Comparison of ENCODE assay signal across 18 mouse cellular contexts in the genomic region with DNA sequence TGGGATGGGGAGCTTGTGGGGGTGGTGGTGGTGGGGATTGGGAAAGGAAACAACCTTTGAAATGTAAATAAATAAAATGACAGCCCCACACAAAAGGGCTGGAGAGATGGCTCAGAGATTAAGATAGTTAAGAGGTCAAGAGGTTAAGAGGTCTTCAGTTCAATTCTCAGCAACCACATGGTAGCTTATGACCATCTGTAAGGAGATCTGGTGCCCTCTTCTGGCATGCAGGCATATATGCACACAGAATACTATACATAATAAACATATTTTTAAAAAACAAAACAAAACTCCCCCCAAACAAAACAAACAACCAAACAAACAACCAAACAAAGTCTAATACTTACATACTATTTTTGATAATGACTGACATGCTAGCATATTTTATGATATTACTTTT.
A peak's percentile ranks its signal among the peaks of the same experiment; 100 is the strongest.
DNase-seq lines count a peak whose midpoint lies in the region; ATAC-seq and TF ChIP-seq lines count a peak whose summit lies in the region.
"Had no signal": no experiment of that assay in that cellular context is flagged by ENCODE, and none has a peak within 500 bp of the region (broad histone marks: within the 10 kb centered on the region; RNA-seq: fewer than 3 reads in every experiment).

No protein-coding gene starts in this region.

- TF ChIP-seq POLR2A in MEL (IDR thresholded peaks at IDR 0.05; ENCODE audit: control insufficient read depth in 1 of 2, insufficient read depth in 1 of 2, low read depth in 1 of 2, low read length in 2 of 2, poor library complexity in 1 of 2), result no peak

- H3K27ac ChIP-seq in gastrocnemius, adult 2 months, result no peak overlapping the region
- no peak overlapping the region for H3K27ac ChIP-seq in lung, embryonic 14.5 days (ENCODE audit: low read depth)
- no peak overlapping the region for H3K27ac ChIP-seq in MEL (ENCODE audit: control insufficient read depth, low read depth, low read length)
- H3K27ac ChIP-seq: embryonic facial prominence, embryonic 13.5 days; limb, embryonic 13.5 days; neural tube, embryonic 15.5 days had no signal

- H3K4me3 ChIP-seq in gastrocnemius, adult 2 months, result no peak overlapping the region
- H3K4me3 ChIP-seq in lung, embryonic 14.5 days (ENCODE audit: low read depth, low read length), result no peak overlapping the region
- H3K4me3 ChIP-seq in MEL (ENCODE audit: control insufficient read depth in 1 of 2, insufficient read depth in 1 of 2, low read depth in 2 of 2, low read length in 2 of 2), result no peak overlapping the region
- H3K4me3 ChIP-seq: embryonic facial prominence, embryonic 13.5 days; heart, embryonic 12.5 days; limb, embryonic 13.5 days; neural tube, embryonic 15.5 days had no signal

- intact Hi-C loops in gastrocnemius, adult 2 months (cut with DNase I), result no loop called here
- intact Hi-C loops in gastrocnemius, postnatal 36 days (cut with DNase I), result no loop called here

- DNase-seq in gastrocnemius, adult 2 months, result no peak
- no peak for DNase-seq in gastrocnemius, postnatal 36 days
- DNase-seq in lung, embryonic 14.5 days, result peak; percentile 8
- DNase-seq in lung, postnatal 4 days, result no peak
- peak; percentile 36 for DNase-seq in MEL (ENCODE audit: low read depth, low spot score)
- peak; percentile 4 for DNase-seq in naive thymus-derived CD4-positive, alpha-beta T cell, adult 2 months (ENCODE audit: low read depth)
- DNase-seq in kidney, postnatal 4 days, result no peak
- DNase-seq in layer of hippocampus, adult 8-10 months (ENCODE audit: low spot score in 2 of 2), result no peak
- DNase-seq: adrenal gland, adult 2 months; cerebellum, adult 18-20 months; gastrocnemius, postnatal 14 days; lung, postnatal 10 days; right cerebral cortex, postnatal 14 days; thymus, postnatal 4 days had no signal

- H3K4me2 ChIP-seq in lung, embryonic 14.5 days, result no peak overlapping the region
- H3K4me2 ChIP-seq: embryonic facial prominence, embryonic 13.5 days; heart, embryonic 12.5 days; limb, embryonic 13.5 days; neural tube, embryonic 15.5 days had no signal

- TF ChIP-seq CTCF in gastrocnemius, adult 2 months (IDR thresholded peaks at IDR 0.05), result peak; percentile 45
- TF ChIP-seq CTCF in lung, embryonic 14.5 days (IDR thresholded peaks at IDR 0.05; ENCODE audit: low read depth), result peak; percentile 43
- peak; percentile 31 to 64 (median 53); a peak in 5 of 6 replicates for TF ChIP-seq CTCF in MEL (IDR thresholded peaks at IDR 0.05 in 2 of 3, conservative IDR thresholded peaks at IDR 0.05 in 1 of 3; ENCODE audit: control insufficient read depth in 1 of 3, insufficient read depth in 1 of 3, low read depth in 2 of 3, low read length in 3 of 3, poor library complexity in 1 of 3, severe bottlenecking in 1 of 3)

- H3K79me2 ChIP-seq in MEL (ENCODE audit: control insufficient read depth, insufficient read depth, low read length, poor library complexity), result no peaks in the 10 kb centered on the region

- peak; percentile 77 for TF ChIP-seq RAD21 in MEL (IDR thresholded peaks at IDR 0.05; ENCODE audit: low read depth, low read length)

- no peaks in the 10 kb centered on the region for H3K36me3 ChIP-seq in lung, embryonic 14.5 days (ENCODE audit: insufficient read depth)
- no peaks in the 10 kb centered on the region for H3K36me3 ChIP-seq in MEL (ENCODE audit: control insufficient read depth in 1 of 2, insufficient read depth in 2 of 2, low read length in 2 of 2)

- no peak overlapping the region for H3K9ac ChIP-seq in lung, embryonic 14.5 days
- no peak overlapping the region for H3K9ac ChIP-seq in MEL (ENCODE audit: control insufficient read depth, low read depth, low read length, poor library complexity, severe bottlenecking)
- H3K9ac ChIP-seq: embryonic facial prominence, embryonic 13.5 days; heart, embryonic 12.5 days; limb, embryonic 13.5 days; neural tube, embryonic 15.5 days had no signal

- no peak for ATAC-seq in lung, embryonic 14.5 days (ENCODE audit: insufficient read depth)

- H3K9me3 ChIP-seq in lung, embryonic 14.5 days (ENCODE audit: low read depth, low read length), result no peaks in the 10 kb centered on the region
- H3K9me3 ChIP-seq in MEL (replicated peaks; ENCODE audit: insufficient read depth, low read length), result no peaks in the 10 kb centered on the region
- H3K9me3 ChIP-seq: embryonic facial prominence, embryonic 13.5 days; heart, embryonic 12.5 days; limb, embryonic 13.5 days; neural tube, embryonic 15.5 days had no signal

- no peak for TF ChIP-seq EP300 in MEL (IDR thresholded peaks at IDR 0.05; ENCODE audit: low read depth in 1 of 2, low read length in 2 of 2)

- H3K27me3 ChIP-seq in lung, embryonic 14.5 days (ENCODE audit: insufficient read depth, low read length), result no peaks in the 10 kb centered on the region
- no peaks in the 10 kb centered on the region for H3K27me3 ChIP-seq in MEL (ENCODE audit: control insufficient read depth in 1 of 2, insufficient read depth in 2 of 2, low read length in 2 of 2)
- H3K27me3 ChIP-seq: embryonic facial prominence, embryonic 13.5 days; heart, embryonic 12.5 days; limb, embryonic 13.5 days; neural tube, embryonic 15.5 days had no signal

- H3K4me1 ChIP-seq in lung, embryonic 14.5 days (ENCODE audit: insufficient read depth), result no peaks in the 10 kb centered on the region
- H3K4me1 ChIP-seq in MEL (ENCODE audit: control insufficient read depth in 1 of 2, insufficient read depth in 2 of 2, low read length in 2 of 2), result no peaks in the 10 kb centered on the region
- H3K4me1 ChIP-seq: embryonic facial prominence, embryonic 13.5 days; heart, embryonic 12.5 days; limb, embryonic 13.5 days; neural tube, embryonic 15.5 days had no signal

TF ChIP-seq in MEL, 35 proteins besides CTCF, POLR2A, EP300 and RAD21:
- TF ChIP-seq KAT2A (conservative IDR thresholded peaks at IDR 0.05; ENCODE audit: low read depth, low read length) (no peak), ZC3H11A (IDR thresholded peaks at IDR 0.05; ENCODE audit: low read depth, low read length) (peak; percentile 63), MYC (IDR thresholded peaks at IDR 0.05; ENCODE audit: low read depth, low read length) (peak; percentile 80; the same call in 1 of the 2 replicates), SMC3 (IDR thresholded peaks at IDR 0.05; ENCODE audit: low read depth, low read length) (peak; percentile 60), TCF12 (IDR thresholded peaks at IDR 0.05; ENCODE audit: low read depth, low read length) (no peak)

Comparison
In these comparisons a context has a peak if more than half of its experiments do, and no peak if none do; other contexts are left out.
1. DNase-seq: peak in lung, embryonic 14.5 days (single experiment), MEL (single experiment) and naive thymus-derived CD4-positive, alpha-beta T cell, adult 2 months (single experiment); none in gastrocnemius, adult 2 months (single experiment), gastrocnemius, postnatal 36 days (0 of 2), lung, postnatal 4 days (0 of 2), kidney, postnatal 4 days (0 of 2) and layer of hippocampus, adult 8-10 months (0 of 2).
2. Peak in every context shown above with its lines, with median percentiles within 50 percentile points of each other: CTCF ChIP-seq.